Mouse (Mus musculus): ENCODE data around the gene Csn1s1. TPM values are rescaled to one million over a fixed set of nuclear protein-coding genes. Genes with fewer than 3 reads are reported as not detected.

Csn1s1 gene
- total and polyA plus RNA-seq, 3 experiments = not detected

GRCm38 (mm10) chr5:87642787-87643186 is 23.2 kb upstream of the Csn1s1 start:
- Histone ChIP-seq H3K36me3 (replicated peaks in 1 of 2; ENCODE audit: control insufficient read depth in 1 of 2, insufficient read depth in 1 of 2, low read length in 1 of 2) (no peaks in the 10 kb centered on the region), H3K9ac (ENCODE audit: insufficient read depth, low read depth) (no peak overlapping the region), H3K27me3 (replicated peaks) (no peaks in the 10 kb centered on the region), H3K79me2 (replicated peaks; ENCODE audit: control insufficient read depth, extremely low read depth, insufficient read depth, poor library complexity, severe bottlenecking) (no peaks in the 10 kb centered on the region), H3K9me3 (replicated peaks; ENCODE audit: low read length) (no peaks in the 10 kb centered on the region), H3K4me2 (ENCODE audit: insufficient read depth, low read depth, poor library complexity, severe bottlenecking) (no peak overlapping the region), H3K27ac (ENCODE audit: insufficient read depth, low read depth) (no peak overlapping the region), H3K4me3 (replicated peaks in 1 of 3; ENCODE audit: low read depth in 2 of 3, low read length in 2 of 3, poor library complexity in 1 of 3) (no peak overlapping the region), H3K4me1 (ENCODE audit: control insufficient read depth in 1 of 2, insufficient read depth in 2 of 2) (no peaks in the 10 kb centered on the region)
- in situ Hi-C loops (cut with MboI; ENCODE audit: low pct_ligation_motif_present, low pct_unique_long_range_greater_than_20kb, low sequenced_read_pairs) (no loop called here), dilution Hi-C loops (cut with MboI; ENCODE audit: extremely low pct_ligation_motif_present, extremely low pct_unique_long_range_greater_than_20kb, low sequenced_read_pairs) (no loop called here)
- TF ChIP-seq MEF2A (IDR thresholded peaks at IDR 0.05; ENCODE audit: borderline replicate concordance, low read depth, low read length) (no peak), POLR2A (IDR thresholded peaks at IDR 0.05; ENCODE audit: low read depth, low read length) (no peak), BHLHE40 (IDR thresholded peaks at IDR 0.05; ENCODE audit: low read depth, low read length) (no peak), GABPA (IDR thresholded peaks at IDR 0.05; ENCODE audit: insufficient replicate concordance, low read depth, low read length) (no peak), PAX5 (IDR thresholded peaks at IDR 0.05; ENCODE audit: low read length) (no peak), JUN (IDR thresholded peaks at IDR 0.05; ENCODE audit: insufficient read depth, low read depth, low read length) (no peak), SIN3A (IDR thresholded peaks at IDR 0.05; ENCODE audit: low read length) (no peak), MAFK (IDR thresholded peaks at IDR 0.05; ENCODE audit: insufficient replicate concordance, low read length) (no peak), CTCF (conservative IDR thresholded peaks at IDR 0.05 in 1 of 2, IDR thresholded peaks at IDR 0.05 in 1 of 2; ENCODE audit: low read depth in 2 of 2, low read length in 2 of 2) (peak; percentile 9 to 51; a peak in 3 of 4 replicates), SMC3 (IDR thresholded peaks at IDR 0.05; ENCODE audit: low read depth, low read length) (peak; percentile 24; the same call in 1 of the 2 replicates), POLR2AphosphoS2 (IDR thresholded peaks at IDR 0.05; ENCODE audit: low read depth, low read length) (no peak), IRF4 (IDR thresholded peaks at IDR 0.05; ENCODE audit: low read depth, low read length) (no peak), ZKSCAN1 (IDR thresholded peaks at IDR 0.05; ENCODE audit: borderline replicate concordance, low read depth, low read length) (no peak), NELFE (IDR thresholded peaks at IDR 0.05; ENCODE audit: low read depth, low read length) (no peak), RAD21 (IDR thresholded peaks at IDR 0.05; ENCODE audit: low read depth, low read length) (peak; percentile 41), RCOR1 (conservative IDR thresholded peaks at IDR 0.05; ENCODE audit: low read depth, low read length) (no peak), UBTF (IDR thresholded peaks at IDR 0.05; ENCODE audit: low read depth, low read length) (no peak), JUND (conservative IDR thresholded peaks at IDR 0.05; ENCODE audit: low read depth, low read length) (no peak), TCF12 (IDR thresholded peaks at IDR 0.05; ENCODE audit: low read depth, low read length) (no peak), USF1 (IDR thresholded peaks at IDR 0.05; ENCODE audit: low read depth, low read length) (no peak)
- DNase-seq (ENCODE audit: extremely low read depth) = peak; percentile 23

GRCm38 (mm10) chr5:87699530-87699929 is 33.5 kb downstream of the Csn1s1 start, which contains the start of gene Csn2:
Gene Csn2, minus strand, starts transcription at chr5:87699630.
- dilution Hi-C loops (cut with MboI; ENCODE audit: extremely low pct_ligation_motif_present, extremely low pct_unique_long_range_greater_than_20kb, low sequenced_read_pairs) = no loop called here
- no peak for DNase-seq (ENCODE audit: extremely low read depth)

More at GRCm38 (mm10) chr5:87699530-87699929, 33.5 kb downstream of the Csn1s1 start, which contains the start of gene Csn2:
- no peak within 1 kb of the TSS for H3K27ac ChIP-seq (ENCODE audit: insufficient read depth, low read depth)
- no peaks in the 10 kb centered on the region for H3K9me3 ChIP-seq (replicated peaks; ENCODE audit: low read length)
- H3K79me2 ChIP-seq (replicated peaks; ENCODE audit: control insufficient read depth, extremely low read depth, insufficient read depth, poor library complexity, severe bottlenecking) = no peaks in the 10 kb centered on the region
- no peaks in the 10 kb centered on the region for H3K36me3 ChIP-seq (replicated peaks in 1 of 2; ENCODE audit: control insufficient read depth in 1 of 2, insufficient read depth in 1 of 2, low read length in 1 of 2)
- in situ Hi-C loops (cut with MboI; ENCODE audit: low pct_ligation_motif_present, low pct_unique_long_range_greater_than_20kb, low sequenced_read_pairs) = no loop called here
- H3K4me3 ChIP-seq (replicated peaks in 1 of 3; ENCODE audit: low read depth in 2 of 3, low read length in 2 of 3, poor library complexity in 1 of 3) = no peak within 1 kb of the TSS
- H3K4me1 ChIP-seq (ENCODE audit: control insufficient read depth in 1 of 2, insufficient read depth in 2 of 2) = no peaks in the 10 kb centered on the region
- TF ChIP-seq NRF1 (IDR thresholded peaks at IDR 0.05; ENCODE audit: low read depth, low read length) = no peak
- H3K9ac ChIP-seq (ENCODE audit: insufficient read depth, low read depth) = no peak within 1 kb of the TSS
- H3K4me2 ChIP-seq (ENCODE audit: insufficient read depth, low read depth, poor library complexity, severe bottlenecking) = no peak within 1 kb of the TSS
- H3K27me3 ChIP-seq (replicated peaks) = no peaks in the 10 kb centered on the region

All from CH12.LX (cell line).